Comparison of ENCODE assay signal across 10 mouse cellular contexts in genomic region chr6:127565951-127566732, GRCm38 (mm10). TPM values are rescaled to one million over a fixed set of nuclear protein-coding genes. Genes with fewer than 3 reads are reported as not detected.
DNase-seq lines count a peak whose midpoint lies in the region; ATAC-seq and TF ChIP-seq lines count a peak whose summit lies in the region.
"Had no signal": no experiment of that assay in that cellular context is flagged by ENCODE, and none has a peak within 500 bp of the region (broad histone marks: within the 10 kb centered on the region; RNA-seq: fewer than 3 reads in every experiment).

No protein-coding gene starts in this region.

- H3K36me3 ChIP-seq in limb, embryonic 14.5 days (ENCODE audit: control insufficient read depth, insufficient read depth, low read length) = no peaks in the 10 kb centered on the region
- H3K36me3 ChIP-seq in limb, embryonic 10.5 days = no peaks in the 10 kb centered on the region
- H3K36me3 ChIP-seq in forebrain, embryonic 16.5 days (ENCODE audit: control insufficient read depth, insufficient read depth) = no peaks in the 10 kb centered on the region
- H3K36me3 ChIP-seq: embryonic facial prominence, embryonic 12.5 days had no signal

- H3K9ac ChIP-seq in limb, embryonic 14.5 days (ENCODE audit: low read depth, low read length, severe bottlenecking) = no peak overlapping the region
- no peak overlapping the region for H3K9ac ChIP-seq in forebrain, embryonic 16.5 days (replicated peaks; ENCODE audit: low read depth, low read length)
- H3K9ac ChIP-seq: embryonic facial prominence, embryonic 12.5 days had no signal

- no peaks in the 10 kb centered on the region for H3K27me3 ChIP-seq in limb, embryonic 14.5 days (ENCODE audit: control insufficient read depth, insufficient read depth, low read length)
- no peaks in the 10 kb centered on the region for H3K27me3 ChIP-seq in limb, embryonic 10.5 days (ENCODE audit: low read depth, poor library complexity, severe bottlenecking)
- H3K27me3 ChIP-seq in forebrain, embryonic 16.5 days (replicated peaks; ENCODE audit: control insufficient read depth, insufficient read depth, low read length) = no peaks in the 10 kb centered on the region
- H3K27me3 ChIP-seq: embryonic facial prominence, embryonic 12.5 days had no signal

- H3K4me3 ChIP-seq in limb, embryonic 14.5 days (replicated peaks; ENCODE audit: low read length) = no peak overlapping the region
- no peak overlapping the region for H3K4me3 ChIP-seq in limb, embryonic 10.5 days
- H3K4me3 ChIP-seq in bone marrow, adult 2 months (replicated peaks; ENCODE audit: control insufficient read depth, low read depth, low read length) = no peak overlapping the region
- H3K4me3 ChIP-seq in forebrain, embryonic 16.5 days (replicated peaks; ENCODE audit: low read length) = no peak overlapping the region
- H3K4me3 ChIP-seq: embryonic facial prominence, embryonic 12.5 days; layer of hippocampus, adult 2 months had no signal

- no peaks in the 10 kb centered on the region; the same call in 1 of the 2 replicates for H3K4me1 ChIP-seq in limb, embryonic 14.5 days (ENCODE audit: control insufficient read depth, insufficient read depth, low read length)
- peaks cover 26% of the 10 kb centered on the region for H3K4me1 ChIP-seq in limb, embryonic 10.5 days
- peaks cover 11% of the 10 kb centered on the region; the same call in 1 of the 2 replicates for H3K4me1 ChIP-seq in bone marrow, adult 2 months (ENCODE audit: control insufficient read depth, insufficient read depth, low read length)
- peaks cover 4% of the 10 kb centered on the region for H3K4me1 ChIP-seq in forebrain, embryonic 16.5 days (replicated peaks; ENCODE audit: control insufficient read depth, insufficient read depth, low read length)

- TF ChIP-seq CTCF in bone marrow, adult 2 months (IDR thresholded peaks at IDR 0.05; ENCODE audit: control insufficient read depth, insufficient read depth, low read length) = no peak

- H3K27ac ChIP-seq in limb, embryonic 14.5 days (replicated peaks; ENCODE audit: low read depth, low read length) = no peak overlapping the region
- no peak overlapping the region; the same call in 1 of the 2 replicates for H3K27ac ChIP-seq in limb, embryonic 10.5 days
- H3K27ac ChIP-seq in bone marrow, adult 2 months (ENCODE audit: control insufficient read depth, insufficient read depth, low read depth, low read length, poor library complexity) = peak overlapping the region; percentile 10; the same call in 1 of the 2 replicates
- no peak overlapping the region for H3K27ac ChIP-seq in forebrain, embryonic 16.5 days (ENCODE audit: low read length)
- H3K27ac ChIP-seq: embryonic facial prominence, embryonic 12.5 days; layer of hippocampus, adult 2 months had no signal

- ATAC-seq in limb, embryonic 14.5 days (ENCODE audit: low FRiP score, low read depth) = no peak
- ATAC-seq in hematopoietic stem cell, adult 5-6 weeks (replicated peaks in 1 of 2; ENCODE audit: insufficient read depth in 1 of 2, low FRiP score in 2 of 2, low TSS enrichment in 1 of 2, low read depth in 1 of 2, poor library complexity in 2 of 2, severe bottlenecking in 2 of 2) = peak; percentile 79 to 81
- no peak for ATAC-seq in forebrain, embryonic 16.5 days

- no peak for TF ChIP-seq POLR2A in limb, embryonic 14.5 days (IDR thresholded peaks at IDR 0.05; ENCODE audit: borderline replicate concordance, extremely low read depth, insufficient read depth, insufficient read length)
- TF ChIP-seq POLR2A in bone marrow, adult 2 months (IDR thresholded peaks at IDR 0.05; ENCODE audit: borderline replicate concordance, control insufficient read depth, low read depth, low read length) = no peak

- H3K4me2 ChIP-seq in limb, embryonic 14.5 days (replicated peaks; ENCODE audit: low read depth, low read length, severe bottlenecking) = no peak overlapping the region
- H3K4me2 ChIP-seq in forebrain, embryonic 16.5 days (ENCODE audit: low read length) = no peak overlapping the region
- H3K4me2 ChIP-seq: embryonic facial prominence, embryonic 12.5 days had no signal

- WGBS in limb, embryonic 14.5 days = 70% methylated on average over 7 of the region's 7 CpGs
- 88% methylated on average over 7 of the region's 7 CpGs for WGBS in limb, embryonic 10.5 days
- 9% methylated on average over 7 of the region's 7 CpGs for WGBS in bone marrow, adult 2 months
- WGBS in forebrain, embryonic 16.5 days = 85% methylated on average over 7 of the region's 7 CpGs

- DNase-seq in limb, embryonic 14.5 days (ENCODE audit: low spot score) = peak; percentile 28
- no peak for DNase-seq in limb, embryonic 10.5 days (ENCODE audit: low spot score)
- DNase-seq in skeletal muscle tissue, adult 2 months (ENCODE audit: low read depth, low spot score) = peak; percentile 81
- DNase-seq in left cerebral cortex, adult 11 months (ENCODE audit: low spot score) = no peak
- no peak for DNase-seq in layer of hippocampus, adult 8-10 months (ENCODE audit: low spot score in 2 of 2)

- H3K9me3 ChIP-seq in limb, embryonic 14.5 days (ENCODE audit: control insufficient read depth, low read length) = no peaks in the 10 kb centered on the region
- H3K9me3 ChIP-seq in limb, embryonic 10.5 days (replicated peaks) = no peaks in the 10 kb centered on the region
- H3K9me3 ChIP-seq in forebrain, embryonic 16.5 days (ENCODE audit: control insufficient read depth, low read length) = no peaks in the 10 kb centered on the region
- H3K9me3 ChIP-seq: embryonic facial prominence, embryonic 12.5 days had no signal

RNA-seq across cellular contexts. Expression of gene Cracr2a, which starts 5.0 kb away (rescaled TPM):
- polyA plus RNA-seq in limb, embryonic 14.5 days (2012; rRNA removed) = 1.3 and 1.5 TPM in 2 replicates
- polyA plus RNA-seq in limb, embryonic 14.5 days (2014; fragmentation: Nextera tagmentation; extraction: Ambion mirVana) = 1.0 and 1.4 TPM in 2 replicates
- polyA plus RNA-seq in limb, embryonic 10.5 days (2016; fragmentation: Nextera tagmentation; extraction: Ambion mirVana) = 1.8 and 2.1 TPM in 2 replicates
- 3.7 and 15.4 TPM in 2 replicates for polyA plus RNA-seq in bone marrow, adult 2 months (2011; ENCODE audit: insufficient read depth, insufficient read length, low replicate concordance, missing spikeins)
- total RNA-seq in hematopoietic stem cell, adult 5-6 weeks (2017) = 10.0 and 19.8 TPM in 2 replicates
- polyA plus RNA-seq in forebrain, embryonic 16.5 days (2015; fragmentation: Nextera tagmentation; extraction: Ambion mirVana) = 0.16 and 0.32 TPM in 2 replicates
- total RNA-seq in layer of hippocampus, adult 8-10 months (2022) = 1 to 10 TPM; 2.8 to 3.6 (median 3.4) TPM

Comparison
In these comparisons a context has a peak if more than half of its experiments do, and no peak if none do; other contexts are left out.
1. DNase-seq: peak in limb, embryonic 14.5 days (single experiment) and skeletal muscle tissue, adult 2 months (single experiment); none in limb, embryonic 10.5 days (single experiment), left cerebral cortex, adult 11 months (single experiment) and layer of hippocampus, adult 8-10 months (0 of 2).
2. ATAC-seq: peak in hematopoietic stem cell, adult 5-6 weeks (2 of 2); none in limb, embryonic 14.5 days (single experiment) and forebrain, embryonic 16.5 days (single experiment).